Mouse (Mus musculus) G1E (cell line): ENCODE measurements around the gene Slc15a1. TPM values are rescaled to one million over a fixed set of nuclear protein-coding genes. Genes with fewer than 3 reads are reported as not detected.

Source experiments
- ATAC-seq: 2 replicates; pipeline ENCODE4 v1.8.0; 2016; ENCODE audit warnings: mild to moderate bottlenecking; ENCODE audit not compliant: insufficient number of reproducible peaks, poor library complexity, low FRiP score, severe bottlenecking; ENCODE audit errors: extremely low read depth
- DNase-seq: peaks from one replicate; pipeline ENCODE4 v3.0.0; 2012; ENCODE audit warnings: low spot score
- H3K27me3 ChIP-seq: 2 replicates; pipeline ENCODE4 v1.6.1; 2012; ENCODE audit warnings: mild to moderate bottlenecking, low read length, inconsistent platforms; ENCODE audit not compliant: insufficient read depth
- H3K36me3 ChIP-seq: replicated peaks from 2 replicates; pipeline ENCODE3; 2012; ENCODE audit warnings: mild to moderate bottlenecking, inconsistent platforms
- H3K4me1 ChIP-seq: 2 replicates; pipeline ENCODE4 v1.6.1; 2012; ENCODE audit warnings: low read depth, low read length, inconsistent platforms, mixed read lengths; ENCODE audit not compliant: insufficient read depth
- H3K4me3 ChIP-seq: 2 replicates; pipeline ENCODE4 v1.5.1; 2012; ENCODE audit warnings: low read depth, mild to moderate bottlenecking, inconsistent platforms, low read length, moderate library complexity, mixed read lengths
- H3K9me3 ChIP-seq: replicated peaks from 2 replicates; pipeline ENCODE4 v1.6.1; 2012; ENCODE audit warnings: inconsistent platforms
- CTCF ChIP-seq: IDR thresholded peaks from 2 replicates; pipeline ENCODE4 v1.5.1; 2012; ENCODE audit warnings: low read depth, low read length, inconsistent platforms, mixed read lengths
- GATA1 ChIP-seq: IDR thresholded peaks from 2 replicates; pipeline ENCODE4 v1.6.1; 2012; ENCODE audit warnings: borderline replicate concordance, low read length, inconsistent platforms, mixed read lengths
- GATA2 ChIP-seq: IDR thresholded peaks from 2 replicates; pipeline ENCODE4 v1.6.1; 2012; ENCODE audit warnings: low read depth, low read length, inconsistent platforms, borderline replicate concordance
- POLR2AphosphoS5 ChIP-seq: IDR thresholded peaks from 2 replicates; pipeline ENCODE4 v1.6.1; 2012; ENCODE audit warnings: low read depth, low read length, inconsistent platforms; ENCODE audit not compliant: insufficient replicate concordance
- TAL1 ChIP-seq: conservative IDR thresholded peaks from 2 replicates; pipeline ENCODE4 v1.6.1; 2012; ENCODE audit warnings: low read depth, low read length, inconsistent platforms, mixed read lengths
- polyA plus RNA-seq: library from polyadenylated mRNA; stranded (reverse); fragments of >175 nt; gene quantifications from 2 replicates; pipeline ENCODE4 v1.2.3, GENCODE M21; 2012
- total RNA-seq, 2 experiments: library from RNA; stranded (forward) in 1 of 2; stranded (reverse) in 1 of 2; fragments of 200-1000 nt in 1 of 2; fragments of >200 nt in 1 of 2; fragmentation: Nextera tagmentation in 1 of 2; gene quantifications; 2 replicates each; pipeline ENCODE4 v1.2.3; 2014 to 2017

The Slc15a1 gene
- total and polyA plus RNA-seq, 3 experiments: 0.05 TPM; not detected in 2

DNA sequence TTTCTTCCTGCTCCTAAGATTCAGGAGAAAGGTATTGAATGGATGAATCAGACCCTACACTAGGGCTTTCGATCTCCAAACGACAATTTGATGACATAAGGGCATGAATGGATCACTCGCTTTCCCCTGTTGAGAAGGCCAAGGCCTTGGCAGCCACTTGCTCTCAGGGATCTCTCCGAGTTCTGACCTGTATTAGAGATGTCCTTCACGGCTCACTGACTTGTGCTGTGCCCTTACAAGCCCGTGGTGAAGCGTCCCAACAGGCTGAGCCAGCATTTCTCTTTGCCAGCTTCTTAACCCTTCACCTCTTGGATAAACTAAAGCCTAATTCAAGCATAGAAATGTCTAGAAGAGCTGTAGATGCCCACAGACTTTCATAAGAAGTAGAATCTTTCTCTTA is 22.9 kb downstream of the Slc15a1 start:
- no peaks in the 10 kb centered on the region for H3K9me3 ChIP-seq
- TF ChIP-seq POLR2AphosphoS5: no peak
- TF ChIP-seq TAL1: no peak
- TF ChIP-seq CTCF: no peak
- TF ChIP-seq GATA1: no peak
- no peak for TF ChIP-seq GATA2
- no peak for ATAC-seq

DNA sequence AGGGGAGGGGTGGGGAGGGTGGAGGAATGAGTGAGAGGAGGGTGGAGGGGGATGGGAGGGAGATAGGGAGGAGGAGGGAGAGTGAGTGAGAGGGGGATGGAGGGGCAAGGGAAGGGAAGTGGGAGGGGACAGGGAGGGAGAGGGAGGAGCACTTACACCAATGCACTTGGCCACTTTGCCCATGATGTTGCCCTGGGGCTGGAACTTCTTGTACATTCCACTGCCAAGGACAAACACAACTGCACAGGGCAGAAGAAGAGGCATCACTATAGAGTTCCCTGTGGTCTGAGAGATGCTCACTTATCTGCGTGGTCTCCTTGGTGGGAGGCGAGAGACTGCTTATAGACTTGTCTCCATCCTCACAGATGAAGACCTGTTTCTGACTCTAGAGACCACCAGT is 23.5 kb downstream of the Slc15a1 start:
- TF ChIP-seq TAL1 (no peak), GATA2 (no peak), GATA1 (no peak), POLR2AphosphoS5 (no peak), CTCF (no peak)
- Histone ChIP-seq H3K4me3 (no peak overlapping the region), H3K4me1 (no peaks in the 10 kb centered on the region), H3K27me3 (0 out of 2 replicates have a peak, but pooled peaks cover 6% of the 10 kb centered on the region), H3K36me3 (no peaks in the 10 kb centered on the region), H3K9me3 (no peaks in the 10 kb centered on the region)
- DNase-seq (no peak), ATAC-seq (no peak)

More for the DNA sequence above, 22.9 kb downstream of the Slc15a1 start:
- H3K27me3 ChIP-seq: 0 out of 2 replicates have a peak, but pooled peaks cover 6% of the 10 kb centered on the region
- H3K36me3 ChIP-seq: no peaks in the 10 kb centered on the region
- H3K4me1 ChIP-seq: no peaks in the 10 kb centered on the region
- H3K4me3 ChIP-seq: no peak overlapping the region
- no peak for DNase-seq

GRCm38 (mm10) chr14:121479096-121479495 is 26.0 kb downstream of the Slc15a1 start:
- Histone ChIP-seq H3K36me3 (no peaks in the 10 kb centered on the region), H3K4me3 (no peak overlapping the region), H3K27me3 (0 out of 2 replicates have a peak, but pooled peaks cover 6% of the 10 kb centered on the region), H3K4me1 (no peaks in the 10 kb centered on the region), H3K9me3 (no peaks in the 10 kb centered on the region)
- no peak for DNase-seq
- no peak for ATAC-seq
- TF ChIP-seq CTCF (no peak), POLR2AphosphoS5 (no peak), GATA2 (no peak), TAL1 (no peak), GATA1 (no peak)

- DNase-seq: no peak
- ATAC-seq: no peak
Measured at GRCm38 (mm10) chr14:121477925-121478693, 26.9 kb downstream of the Slc15a1 start.

GRCm38 (mm10) chr14:121473869-121474268 is 31.2 kb downstream of the Slc15a1 start:
- no peaks in the 10 kb centered on the region for H3K36me3 ChIP-seq
- TF ChIP-seq GATA1: no peak
- no peak for TF ChIP-seq GATA2
- TF ChIP-seq TAL1: no peak
- TF ChIP-seq POLR2AphosphoS5: no peak
- no peak for TF ChIP-seq CTCF

More at GRCm38 (mm10) chr14:121477925-121478693, 26.9 kb downstream of the Slc15a1 start:
- H3K4me1 ChIP-seq: no peaks in the 10 kb centered on the region
- no peaks in the 10 kb centered on the region for H3K36me3 ChIP-seq
- no peak overlapping the region for H3K4me3 ChIP-seq
- TF ChIP-seq CTCF: no peak
- no peak for TF ChIP-seq POLR2AphosphoS5
- no peak for TF ChIP-seq GATA1
- TF ChIP-seq GATA2: no peak
- no peak for TF ChIP-seq TAL1
- no peaks in the 10 kb centered on the region for H3K9me3 ChIP-seq
- H3K27me3 ChIP-seq: 0 out of 2 replicates have a peak, but pooled peaks cover 6% of the 10 kb centered on the region

DNA sequence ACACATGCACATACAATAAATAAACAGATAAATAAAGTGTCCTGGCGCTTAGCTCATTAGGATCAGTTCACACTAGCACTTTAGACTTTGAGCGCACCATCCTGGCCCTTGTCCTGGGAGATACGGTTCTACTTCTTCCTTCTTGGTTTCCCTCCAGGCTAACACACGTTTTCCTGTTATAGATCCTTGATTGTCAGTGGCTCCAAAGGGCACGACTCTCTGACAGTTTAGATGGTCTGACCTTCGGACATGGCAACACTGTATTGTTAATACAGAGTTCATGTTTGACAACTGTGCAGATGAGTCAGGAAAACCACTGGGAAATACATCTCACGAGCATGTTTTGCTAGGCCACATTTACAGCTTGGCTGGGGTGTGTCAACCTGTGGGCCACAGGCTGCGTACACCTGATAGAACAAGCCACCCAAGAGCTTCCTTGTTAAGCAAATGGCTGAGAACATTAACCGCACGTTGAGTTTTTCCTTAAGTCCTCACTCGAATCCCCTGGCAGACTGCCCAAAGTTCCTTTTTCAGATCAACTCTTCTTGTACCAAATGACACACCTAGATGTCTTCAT is 33.4 kb downstream of the Slc15a1 start:
- H3K4me3 ChIP-seq: no peak overlapping the region
- H3K27me3 ChIP-seq: no peaks in the 10 kb centered on the region
- H3K4me1 ChIP-seq: no peaks in the 10 kb centered on the region
- TF ChIP-seq CTCF (no peak), GATA1 (no peak), POLR2AphosphoS5 (no peak), TAL1 (no peak), GATA2 (no peak)
- peaks cover 2% of the 10 kb centered on the region; the same call in 1 of the 2 replicates for H3K9me3 ChIP-seq
- no peaks in the 10 kb centered on the region for H3K36me3 ChIP-seq
- DNase-seq: no peak
- ATAC-seq: no peak

More at GRCm38 (mm10) chr14:121473869-121474268, 31.2 kb downstream of the Slc15a1 start:
- DNase-seq (no peak), ATAC-seq (no peak)
- Histone ChIP-seq H3K9me3 (no peaks in the 10 kb centered on the region), H3K4me1 (no peaks in the 10 kb centered on the region), H3K4me3 (no peak overlapping the region), H3K27me3 (no peaks in the 10 kb centered on the region)
